Mouse (Mus musculus): ENCODE measurements around the gene Btbd17. TPM values are rescaled to one million over a fixed set of nuclear protein-coding genes. Genes with fewer than 3 reads are reported as not detected.
A peak's percentile ranks its signal among the peaks of the same experiment; 100 is the strongest.

Gene Btbd17
- polyA plus RNA-seq, 1 experiment = 34.0 TPM

DNA sequence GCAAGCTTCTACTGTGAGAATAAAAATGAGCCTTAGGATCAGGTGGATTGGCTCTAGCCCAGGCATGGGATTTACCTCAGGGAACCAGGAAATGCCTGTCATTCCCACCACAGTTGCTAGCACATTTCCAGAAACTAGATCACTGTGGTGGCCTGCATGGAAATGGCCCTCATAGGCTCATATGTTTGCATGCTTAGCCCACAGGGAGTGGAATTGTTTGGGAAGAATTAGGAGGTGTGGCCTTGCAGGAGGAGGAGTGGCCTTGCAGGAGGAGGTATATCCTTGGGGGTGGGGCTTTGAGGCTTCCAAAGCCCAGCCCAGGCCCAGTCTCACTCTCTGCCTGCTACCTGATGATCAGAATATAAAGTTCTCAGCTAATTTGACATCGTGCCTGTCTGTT, 6.2 kb upstream of the Btbd17 start:
- no peaks in the 10 kb centered on the region for H3K79me2 ChIP-seq (ENCODE audit: control insufficient read depth, insufficient read depth)
- H3K4me3 ChIP-seq = no peak overlapping the region
- H3ac ChIP-seq (ENCODE audit: control insufficient read depth, insufficient read length) = no peak overlapping the region
- no peak overlapping the region for H3K4me2 ChIP-seq (ENCODE audit: low read depth)
- H3K36me3 ChIP-seq (ENCODE audit: control insufficient read depth, insufficient read depth) = no peaks in the 10 kb centered on the region
- no peaks in the 10 kb centered on the region for H3K27me3 ChIP-seq (ENCODE audit: control insufficient read depth, insufficient read depth, insufficient read length)
- no peak for TF ChIP-seq POLR2A (IDR thresholded peaks at IDR 0.05; ENCODE audit: insufficient read length, low read depth)
- TF ChIP-seq E2F4 (IDR thresholded peaks at IDR 0.05; ENCODE audit: insufficient read depth) = no peak
- no peak for TF ChIP-seq MAX (IDR thresholded peaks at IDR 0.05; ENCODE audit: low read depth)
- TF ChIP-seq TCF12 (IDR thresholded peaks at IDR 0.05; ENCODE audit: insufficient read depth, poor library complexity, severe bottlenecking) = no peak
- TF ChIP-seq MYOG (IDR thresholded peaks at IDR 0.05; ENCODE audit: control insufficient read depth in 1 of 3, insufficient read depth in 1 of 3, insufficient read length in 2 of 3, low read depth in 2 of 3) = no peak
- TF ChIP-seq POLR2AphosphoS2 (IDR thresholded peaks at IDR 0.05; ENCODE audit: insufficient read length, low read depth) = no peak
- TF ChIP-seq CEBPB (IDR thresholded peaks at IDR 0.05; ENCODE audit: insufficient read depth, poor library complexity, severe bottlenecking) = no peak
- no peak for TF ChIP-seq SRF (IDR thresholded peaks at IDR 0.05; ENCODE audit: control insufficient read depth, insufficient read length, low read depth)
- no peak for TF ChIP-seq USF1 (IDR thresholded peaks at IDR 0.05; ENCODE audit: low read depth)
- TF ChIP-seq MYOD1 (IDR thresholded peaks at IDR 0.05; ENCODE audit: control insufficient read depth in 1 of 3, insufficient read length in 2 of 3, low read depth in 2 of 3) = no peak
- TF ChIP-seq REST (IDR thresholded peaks at IDR 0.05; ENCODE audit: insufficient read depth, insufficient read length) = no peak
- TF ChIP-seq TCF3 (IDR thresholded peaks at IDR 0.05; ENCODE audit: insufficient read length, low read depth) = no peak

DNA sequence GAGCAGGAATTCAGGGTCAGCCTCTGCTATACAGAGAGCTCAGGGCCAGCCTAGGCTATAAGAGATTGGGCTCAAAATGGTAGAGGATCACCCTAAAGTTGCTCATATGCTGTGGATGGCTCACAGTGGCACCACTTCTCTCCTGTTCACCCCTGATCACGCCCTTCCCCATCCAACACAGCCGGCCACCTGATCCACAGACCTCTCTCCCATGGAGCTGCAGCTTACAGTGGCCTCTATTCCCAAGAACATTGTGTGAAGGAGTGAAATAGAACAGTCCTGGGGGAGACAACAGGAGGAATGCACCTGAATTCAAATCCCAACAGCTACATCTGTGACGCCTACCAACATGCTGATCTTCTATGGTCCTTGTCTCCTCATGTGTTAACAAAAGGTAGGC, 2.9 kb upstream of the Btbd17 start, which contains the start of gene Gpr142:
Gene Gpr142 (plus strand): TSS at position 301 of the 400 bp plus-strand sequence.
- no peak for TF ChIP-seq REST (IDR thresholded peaks at IDR 0.05; ENCODE audit: insufficient read depth, insufficient read length)
- no peak for TF ChIP-seq TCF3 (IDR thresholded peaks at IDR 0.05; ENCODE audit: insufficient read length, low read depth)
- TF ChIP-seq TCF12 (IDR thresholded peaks at IDR 0.05; ENCODE audit: insufficient read depth, poor library complexity, severe bottlenecking) = no peak
- TF ChIP-seq MAX (IDR thresholded peaks at IDR 0.05; ENCODE audit: low read depth) = no peak
- TF ChIP-seq USF1 (IDR thresholded peaks at IDR 0.05; ENCODE audit: low read depth) = no peak
- TF ChIP-seq SRF (IDR thresholded peaks at IDR 0.05; ENCODE audit: control insufficient read depth, insufficient read length, low read depth) = no peak
- TF ChIP-seq POLR2A (IDR thresholded peaks at IDR 0.05; ENCODE audit: insufficient read length, low read depth) = no peak
- no peak for TF ChIP-seq MYOD1 (IDR thresholded peaks at IDR 0.05; ENCODE audit: control insufficient read depth in 1 of 3, insufficient read length in 2 of 3, low read depth in 2 of 3)
- H3K79me2 ChIP-seq (ENCODE audit: control insufficient read depth, insufficient read depth) = no peaks in the 10 kb centered on the region
- no peak within 1 kb of the TSS for H3ac ChIP-seq (ENCODE audit: control insufficient read depth, insufficient read length)
- H3K36me3 ChIP-seq (ENCODE audit: control insufficient read depth, insufficient read depth) = no peaks in the 10 kb centered on the region
- no peak within 1 kb of the TSS for H3K4me3 ChIP-seq
- no peaks in the 10 kb centered on the region for H3K27me3 ChIP-seq (ENCODE audit: control insufficient read depth, insufficient read depth, insufficient read length)
- H3K4me2 ChIP-seq (ENCODE audit: low read depth) = no peak within 1 kb of the TSS

GRCm38 (mm10) chr11:114797981-114798380, 2.2 kb upstream of the Btbd17 start:
- no peaks in the 10 kb centered on the region for H3K79me2 ChIP-seq (ENCODE audit: control insufficient read depth, insufficient read depth)
- H3K4me3 ChIP-seq = no peak overlapping the region
- TF ChIP-seq POLR2A (IDR thresholded peaks at IDR 0.05; ENCODE audit: insufficient read length, low read depth) (no peak), POLR2AphosphoS2 (IDR thresholded peaks at IDR 0.05; ENCODE audit: insufficient read length, low read depth) (no peak)

GRCm38 (mm10) chr11:114797176-114797575, 1.4 kb upstream of the Btbd17 start:
- Histone ChIP-seq H3K36me3 (ENCODE audit: control insufficient read depth, insufficient read depth) (no peaks in the 10 kb centered on the region), H3K79me2 (ENCODE audit: control insufficient read depth, insufficient read depth) (no peaks in the 10 kb centered on the region), H3K4me3 (no peak overlapping the region), H3K27me3 (ENCODE audit: control insufficient read depth, insufficient read depth, insufficient read length) (no peaks in the 10 kb centered on the region), H3ac (ENCODE audit: control insufficient read depth, insufficient read length) (no peak overlapping the region), H3K4me2 (ENCODE audit: low read depth) (no peak overlapping the region)
- TF ChIP-seq SRF (IDR thresholded peaks at IDR 0.05; ENCODE audit: control insufficient read depth, insufficient read length, low read depth) = no peak
- no peak for TF ChIP-seq TCF12 (IDR thresholded peaks at IDR 0.05; ENCODE audit: insufficient read depth, poor library complexity, severe bottlenecking)
- TF ChIP-seq POLR2AphosphoS2 (IDR thresholded peaks at IDR 0.05; ENCODE audit: insufficient read length, low read depth) = no peak
- no peak for TF ChIP-seq MAX (IDR thresholded peaks at IDR 0.05; ENCODE audit: low read depth)
- TF ChIP-seq TCF3 (IDR thresholded peaks at IDR 0.05; ENCODE audit: insufficient read length, low read depth) = no peak
- TF ChIP-seq E2F4 (IDR thresholded peaks at IDR 0.05; ENCODE audit: insufficient read depth) = no peak
- no peak for TF ChIP-seq MYOG (IDR thresholded peaks at IDR 0.05; ENCODE audit: control insufficient read depth in 1 of 3, insufficient read depth in 1 of 3, insufficient read length in 2 of 3, low read depth in 2 of 3)
- no peak for TF ChIP-seq POLR2A (IDR thresholded peaks at IDR 0.05; ENCODE audit: insufficient read length, low read depth)
- no peak for TF ChIP-seq MYOD1 (IDR thresholded peaks at IDR 0.05; ENCODE audit: control insufficient read depth in 1 of 3, insufficient read length in 2 of 3, low read depth in 2 of 3)
- TF ChIP-seq USF1 (IDR thresholded peaks at IDR 0.05; ENCODE audit: low read depth) = no peak
- TF ChIP-seq CEBPB (IDR thresholded peaks at IDR 0.05; ENCODE audit: insufficient read depth, poor library complexity, severe bottlenecking) = no peak
- TF ChIP-seq REST (IDR thresholded peaks at IDR 0.05; ENCODE audit: insufficient read depth, insufficient read length) = no peak

More at GRCm38 (mm10) chr11:114797981-114798380, 2.2 kb upstream of the Btbd17 start:
- H3K27me3 ChIP-seq (ENCODE audit: control insufficient read depth, insufficient read depth, insufficient read length) = no peaks in the 10 kb centered on the region
- no peak overlapping the region for H3ac ChIP-seq (ENCODE audit: control insufficient read depth, insufficient read length)
- no peaks in the 10 kb centered on the region for H3K36me3 ChIP-seq (ENCODE audit: control insufficient read depth, insufficient read depth)
- no peak overlapping the region for H3K4me2 ChIP-seq (ENCODE audit: low read depth)

GRCm38 (mm10) chr11:114795231-114795746, 456 bp downstream of the Btbd17 start:
- no peaks in the 10 kb centered on the region for H3K27me3 ChIP-seq (ENCODE audit: control insufficient read depth, insufficient read depth, insufficient read length)
- TF ChIP-seq CEBPB (IDR thresholded peaks at IDR 0.05; ENCODE audit: insufficient read depth, poor library complexity, severe bottlenecking) (no peak), MYOD1 (IDR thresholded peaks at IDR 0.05; ENCODE audit: control insufficient read depth in 1 of 3, insufficient read length in 2 of 3, low read depth in 2 of 3) (peak; percentile 81 to 97 (median 97)), POLR2AphosphoS2 (IDR thresholded peaks at IDR 0.05; ENCODE audit: insufficient read length, low read depth) (peak; percentile 14), TCF12 (IDR thresholded peaks at IDR 0.05; ENCODE audit: insufficient read depth, poor library complexity, severe bottlenecking) (peak; percentile 68), TCF3 (IDR thresholded peaks at IDR 0.05; ENCODE audit: insufficient read length, low read depth) (peak; percentile 72), POLR2A (IDR thresholded peaks at IDR 0.05; ENCODE audit: insufficient read length, low read depth) (peak; percentile 61), E2F4 (IDR thresholded peaks at IDR 0.05; ENCODE audit: insufficient read depth) (no peak), REST (IDR thresholded peaks at IDR 0.05; ENCODE audit: insufficient read depth, insufficient read length) (no peak), USF1 (IDR thresholded peaks at IDR 0.05; ENCODE audit: low read depth) (no peak), MAX (IDR thresholded peaks at IDR 0.05; ENCODE audit: low read depth) (no peak), MYOG (IDR thresholded peaks at IDR 0.05; ENCODE audit: control insufficient read depth in 1 of 3, insufficient read depth in 1 of 3, insufficient read length in 2 of 3, low read depth in 2 of 3) (peak; percentile 83 to 98 (median 95)), SRF (IDR thresholded peaks at IDR 0.05; ENCODE audit: control insufficient read depth, insufficient read length, low read depth) (no peak)

More at GRCm38 (mm10) chr11:114795231-114795746, 456 bp downstream of the Btbd17 start:
- no peaks in the 10 kb centered on the region for H3K36me3 ChIP-seq (ENCODE audit: control insufficient read depth, insufficient read depth)
- H3K4me3 ChIP-seq = no peak overlapping the region
- H3K79me2 ChIP-seq (ENCODE audit: control insufficient read depth, insufficient read depth) = no peaks in the 10 kb centered on the region
- H3K4me2 ChIP-seq (ENCODE audit: low read depth) = peak overlapping the region; percentile 75
- H3ac ChIP-seq (ENCODE audit: control insufficient read depth, insufficient read length) = no peak overlapping the region
